8 mouse cellular contexts compared by ENCODE assay signal in genomic region chr9:21265611-21266010, GRCm38 (mm10). TPM values are rescaled to one million over a fixed set of nuclear protein-coding genes. Genes with fewer than 3 reads are reported as not detected.
DNase-seq lines count a peak whose midpoint lies in the region; ATAC-seq and TF ChIP-seq lines count a peak whose summit lies in the region.

No protein-coding gene starts in this region.

- peak; percentile 48 for ATAC-seq in limb, embryonic 12.5 days (ENCODE audit: insufficient number of reproducible peaks, insufficient read depth, low FRiP score, low TSS enrichment, low read depth)
- ATAC-seq in neural tube, embryonic 14.5 days (ENCODE audit: low read depth) = peak; percentile 45
- no peak for ATAC-seq in monocyte, adult 5-6 weeks (replicated peaks; ENCODE audit: insufficient number of reproducible peaks, low FRiP score, low TSS enrichment, poor library complexity, severe bottlenecking)

- WGBS in thymus, adult 2 months = 7% methylated on average over 11 of the region's 11 CpGs
- 7% methylated on average over 11 of the region's 11 CpGs for WGBS in hindbrain, embryonic 10.5 days
- WGBS in limb, embryonic 12.5 days = 5% methylated on average over 11 of the region's 11 CpGs
- WGBS in neural tube, embryonic 14.5 days = 6% methylated on average over 11 of the region's 11 CpGs

- peak overlapping the region; percentile 80 for H3K9ac ChIP-seq in limb, embryonic 12.5 days (replicated peaks)
- peak overlapping the region; percentile 81 for H3K9ac ChIP-seq in neural tube, embryonic 14.5 days (replicated peaks; ENCODE audit: low read depth, low read length)

- H3K27ac ChIP-seq in thymus, adult 2 months (ENCODE audit: control insufficient read depth, insufficient read depth, low read length) = no peak overlapping the region
- peak overlapping the region; percentile 94 for H3K27ac ChIP-seq in hindbrain, embryonic 10.5 days
- 0 out of 2 replicates have a peak overlapping the region, but pooled peaks have one; percentile 41 for H3K27ac ChIP-seq in limb, embryonic 12.5 days
- peak overlapping the region; percentile 34; the same call in 1 of the 2 replicates for H3K27ac ChIP-seq in neural tube, embryonic 14.5 days (ENCODE audit: low read depth, low read length)

- H3K4me1 ChIP-seq in thymus, adult 2 months (replicated peaks; ENCODE audit: control insufficient read depth, insufficient read depth, low read length) = peaks cover 23% of the 10 kb centered on the region
- H3K4me1 ChIP-seq in hindbrain, embryonic 10.5 days (replicated peaks) = peaks cover 23% of the 10 kb centered on the region
- H3K4me1 ChIP-seq in limb, embryonic 12.5 days (replicated peaks) = peaks cover 20% of the 10 kb centered on the region
- peaks cover 18% of the 10 kb centered on the region for H3K4me1 ChIP-seq in neural tube, embryonic 14.5 days (ENCODE audit: control insufficient read depth, insufficient read depth, low read length)

- DNase-seq in thymus, adult 2 months = no peak
- no peak for DNase-seq in thymus, adult 18-20 months
- no peak for DNase-seq in hindbrain, embryonic 10.5 days (ENCODE audit: low spot score)
- DNase-seq in layer of hippocampus, adult 8-10 months (ENCODE audit: low spot score in 2 of 2) = no peak
- no peak for DNase-seq in left cerebral cortex, postnatal 14 days (ENCODE audit: low spot score in 2 of 2)

- TF ChIP-seq POLR2A in thymus, adult 2 months (IDR thresholded peaks at IDR 0.05; ENCODE audit: control insufficient read depth, extremely low read depth, insufficient read depth, low read length, poor library complexity) = no peak

- TF ChIP-seq CTCF in thymus, adult 2 months (IDR thresholded peaks at IDR 0.05; ENCODE audit: borderline replicate concordance, control insufficient read depth, extremely low read depth, insufficient read depth, low read length, poor library complexity) = no peak

- H3K4me3 ChIP-seq in thymus, adult 2 months (ENCODE audit: control insufficient read depth, insufficient read depth, low read length) = peak overlapping the region; percentile 75
- H3K4me3 ChIP-seq in hindbrain, embryonic 10.5 days = peak overlapping the region; percentile 93
- H3K4me3 ChIP-seq in limb, embryonic 12.5 days (replicated peaks) = peak overlapping the region; percentile 76
- peak overlapping the region; percentile 94 for H3K4me3 ChIP-seq in neural tube, embryonic 14.5 days (ENCODE audit: low read depth, low read length)

- intact Hi-C loops in left cerebral cortex, postnatal 14 days (cut with DNase I) = no loop called here

- no peaks in the 10 kb centered on the region for H3K27me3 ChIP-seq in thymus, adult 2 months (ENCODE audit: control insufficient read depth, insufficient read depth, low read length)
- no peaks in the 10 kb centered on the region for H3K27me3 ChIP-seq in hindbrain, embryonic 10.5 days (ENCODE audit: insufficient read depth, poor library complexity, severe bottlenecking)
- H3K27me3 ChIP-seq in limb, embryonic 12.5 days = no peaks in the 10 kb centered on the region
- no peaks in the 10 kb centered on the region for H3K27me3 ChIP-seq in neural tube, embryonic 14.5 days (ENCODE audit: control insufficient read depth, insufficient read depth, low read length)

- peak overlapping the region; percentile 78 for H3K4me2 ChIP-seq in limb, embryonic 12.5 days
- peak overlapping the region; percentile 88 for H3K4me2 ChIP-seq in neural tube, embryonic 14.5 days (ENCODE audit: low read depth, low read length)

- peaks cover 20% of the 10 kb centered on the region for H3K36me3 ChIP-seq in thymus, adult 2 months (ENCODE audit: control insufficient read depth, insufficient read depth, low read length)
- H3K36me3 ChIP-seq in hindbrain, embryonic 10.5 days = peaks cover 42% of the 10 kb centered on the region
- peaks cover 38% of the 10 kb centered on the region for H3K36me3 ChIP-seq in limb, embryonic 12.5 days
- H3K36me3 ChIP-seq in neural tube, embryonic 14.5 days (ENCODE audit: control insufficient read depth, insufficient read depth, low read length) = peaks cover 16% of the 10 kb centered on the region

- H3K9me3 ChIP-seq in hindbrain, embryonic 10.5 days = no peaks in the 10 kb centered on the region
- no peaks in the 10 kb centered on the region for H3K9me3 ChIP-seq in limb, embryonic 12.5 days
- no peaks in the 10 kb centered on the region for H3K9me3 ChIP-seq in neural tube, embryonic 14.5 days (ENCODE audit: control insufficient read depth, low read length)

RNA-seq across cellular contexts. Expression of gene Atg4d, which starts 0.5 kb away (rescaled TPM):
- 84.3 and 87.7 TPM in 2 replicates for polyA plus RNA-seq in thymus, adult 2 months (2012; rRNA removed)
- polyA plus RNA-seq in hindbrain, embryonic 10.5 days (2016; fragmentation: Nextera tagmentation; extraction: Ambion mirVana) = 52.3 and 59.4 TPM in 2 replicates
- 29.8 and 34.9 TPM in 2 replicates for polyA plus RNA-seq in limb, embryonic 12.5 days (2016; fragmentation: Nextera tagmentation; extraction: Ambion mirVana)
- polyA plus RNA-seq in neural tube, embryonic 14.5 days (2014; fragmentation: Nextera tagmentation; extraction: Ambion mirVana) = 50.4 and 50.5 TPM in 2 replicates
- 10 to 100 TPM; 37.3 to 45.0 (median 38.1) TPM for total RNA-seq in layer of hippocampus, adult 8-10 months (2022)
- 10 to 100 TPM; 35.3 to 37.5 TPM for total RNA-seq in left cerebral cortex, postnatal 14 days (2021)
- 31.7 to 39.6 TPM (median 34.6 TPM) in 3 replicates for total RNA-seq in monocyte, adult 5-6 weeks (2017)

RNA-seq across cellular contexts. Expression of gene S1pr5, which starts 17.4 kb away (rescaled TPM):
- polyA plus RNA-seq in thymus, adult 2 months (2012; rRNA removed) = 0.70 and 0.78 TPM in 2 replicates
- polyA plus RNA-seq in hindbrain, embryonic 10.5 days (2016; fragmentation: Nextera tagmentation; extraction: Ambion mirVana) = 0.20 and 0.35 TPM in 2 replicates
- polyA plus RNA-seq in limb, embryonic 12.5 days (2016; fragmentation: Nextera tagmentation; extraction: Ambion mirVana) = 0.31 and 0.63 TPM in 2 replicates
- 4.2 and 5.0 TPM in 2 replicates for polyA plus RNA-seq in neural tube, embryonic 14.5 days (2014; fragmentation: Nextera tagmentation; extraction: Ambion mirVana)
- 10 to 100 TPM; 11.3 to 19.1 (median 14.6) TPM for total RNA-seq in layer of hippocampus, adult 8-10 months (2022)
- total RNA-seq in left cerebral cortex, postnatal 14 days (2021) = 1 to 10 TPM; 3.4 to 5.2 TPM
- 303 to 435 TPM (median 308 TPM) in 3 replicates for total RNA-seq in monocyte, adult 5-6 weeks (2017)

RNA-seq across cellular contexts. Expression of gene Kri1, which starts 22.2 kb away (rescaled TPM):
- 56.5 and 57.9 TPM in 2 replicates for polyA plus RNA-seq in thymus, adult 2 months (2012; rRNA removed)
- 17.6 and 19.4 TPM in 2 replicates for polyA plus RNA-seq in hindbrain, embryonic 10.5 days (2016; fragmentation: Nextera tagmentation; extraction: Ambion mirVana)
- polyA plus RNA-seq in limb, embryonic 12.5 days (2016; fragmentation: Nextera tagmentation; extraction: Ambion mirVana) = 18.1 and 22.2 TPM in 2 replicates
- polyA plus RNA-seq in neural tube, embryonic 14.5 days (2014; fragmentation: Nextera tagmentation; extraction: Ambion mirVana) = 14.2 and 16.4 TPM in 2 replicates
- total RNA-seq in layer of hippocampus, adult 8-10 months (2022) = 10 to 100 TPM; 43.2 to 48.9 (median 44.5) TPM
- 10 to 100 TPM; 31.9 to 32.3 TPM for total RNA-seq in left cerebral cortex, postnatal 14 days (2021)
- total RNA-seq in monocyte, adult 5-6 weeks (2017) = 91.2 to 154 TPM (median 120 TPM) in 3 replicates

RNA-seq across cellular contexts. Expression of gene Cdkn2d, which starts 25.6 kb away (rescaled TPM):
- 319 and 330 TPM in 2 replicates for polyA plus RNA-seq in thymus, adult 2 months (2012; rRNA removed)
- polyA plus RNA-seq in hindbrain, embryonic 10.5 days (2016; fragmentation: Nextera tagmentation; extraction: Ambion mirVana) = 58.4 and 73.5 TPM in 2 replicates
- polyA plus RNA-seq in limb, embryonic 12.5 days (2016; fragmentation: Nextera tagmentation; extraction: Ambion mirVana) = 46.1 and 46.9 TPM in 2 replicates
- 113 and 125 TPM in 2 replicates for polyA plus RNA-seq in neural tube, embryonic 14.5 days (2014; fragmentation: Nextera tagmentation; extraction: Ambion mirVana)
- 10 to 100 TPM; 48.8 to 61.6 (median 55.9) TPM for total RNA-seq in layer of hippocampus, adult 8-10 months (2022)
- 10 to 100 TPM; 57.5 to 62.9 TPM for total RNA-seq in left cerebral cortex, postnatal 14 days (2021)
- 58.8 to 83.6 TPM (median 66.5 TPM) in 3 replicates for total RNA-seq in monocyte, adult 5-6 weeks (2017)

RNA-seq across cellular contexts. Expression of gene Keap1, which starts 26.4 kb away (rescaled TPM):
- polyA plus RNA-seq in thymus, adult 2 months (2012; rRNA removed) = 115 and 122 TPM in 2 replicates
- polyA plus RNA-seq in hindbrain, embryonic 10.5 days (2016; fragmentation: Nextera tagmentation; extraction: Ambion mirVana) = 46.5 and 50.0 TPM in 2 replicates
- polyA plus RNA-seq in limb, embryonic 12.5 days (2016; fragmentation: Nextera tagmentation; extraction: Ambion mirVana) = 64.7 and 65.2 TPM in 2 replicates
- polyA plus RNA-seq in neural tube, embryonic 14.5 days (2014; fragmentation: Nextera tagmentation; extraction: Ambion mirVana) = 34.2 and 43.6 TPM in 2 replicates
- total RNA-seq in layer of hippocampus, adult 8-10 months (2022) = 10 to 100 TPM; 52.8 to 60.0 (median 56.6) TPM
- 10 to 100 TPM; 47.2 to 50.5 TPM for total RNA-seq in left cerebral cortex, postnatal 14 days (2021)
- total RNA-seq in monocyte, adult 5-6 weeks (2017) = 21.7 to 32.5 TPM (median 22.1 TPM) in 3 replicates
